Comparison of ENCODE assay signal across 9 mouse cellular contexts in genomic region chr7:44925468-44925867, GRCm38 (mm10). TPM values are rescaled to one million over a fixed set of nuclear protein-coding genes. Genes with fewer than 3 reads are reported as not detected.
DNase-seq lines count a peak whose midpoint lies in the region; ATAC-seq and TF ChIP-seq lines count a peak whose summit lies in the region.
"Had no signal": no experiment of that assay in that cellular context is flagged by ENCODE, and none has a peak within 500 bp of the region (broad histone marks: within the 10 kb centered on the region; RNA-seq: fewer than 3 reads in every experiment).

No protein-coding gene starts in this region.

- peak; percentile 49 for DNase-seq in kidney, adult 18-20 months
- DNase-seq in R1 (ENCODE audit: low read depth, low spot score), result peak; percentile 87
- DNase-seq in kidney, postnatal 25 days, result peak; percentile 58 to 70
- no peak for DNase-seq in left cerebral cortex, adult 11 months (ENCODE audit: low spot score)
- no peak for DNase-seq in spleen, postnatal 14 days (ENCODE audit: low spot score in 2 of 2)

- WGBS in kidney, embryonic 16.5 days, result 82% methylated on average over 3 of the region's 3 CpGs

- ATAC-seq in kidney, embryonic 16.5 days (ENCODE audit: low FRiP score, low TSS enrichment), result no peak
- no peak for ATAC-seq in megakaryocyte-erythroid progenitor cell, adult 5-6 weeks (replicated peaks; ENCODE audit: low FRiP score, low TSS enrichment, poor library complexity, severe bottlenecking)

- no peak overlapping the region for H3K4me3 ChIP-seq in kidney, embryonic 16.5 days (ENCODE audit: low read length)
- no peak overlapping the region for H3K4me3 ChIP-seq in E14TG2a.4 (replicated peaks; ENCODE audit: low read length)
- H3K4me3 ChIP-seq: limb, embryonic 13.5 days had no signal

- H3K27me3 ChIP-seq in kidney, embryonic 16.5 days (ENCODE audit: insufficient read depth, low read length), result no peaks in the 10 kb centered on the region
- no peaks in the 10 kb centered on the region for H3K27me3 ChIP-seq in E14TG2a.4 (ENCODE audit: insufficient read depth, low read length)
- H3K27me3 ChIP-seq: limb, embryonic 13.5 days had no signal

- no peak overlapping the region for H3K9ac ChIP-seq in kidney, embryonic 16.5 days (replicated peaks; ENCODE audit: low read length)
- H3K9ac ChIP-seq: limb, embryonic 13.5 days had no signal

- no peaks in the 10 kb centered on the region for H3K9me3 ChIP-seq in kidney, embryonic 16.5 days (ENCODE audit: low read length)
- H3K9me3 ChIP-seq in E14TG2a.4 (ENCODE audit: low read length), result no peaks in the 10 kb centered on the region
- H3K9me3 ChIP-seq: limb, embryonic 13.5 days had no signal

- TF ChIP-seq CTCF in E14TG2a.4 (conservative IDR thresholded peaks at IDR 0.05; ENCODE audit: low read length), result peak; percentile 62

- H3K27ac ChIP-seq in kidney, embryonic 16.5 days (ENCODE audit: low read length), result no peak overlapping the region
- H3K27ac ChIP-seq: limb, embryonic 13.5 days had no signal

- peaks cover 15% of the 10 kb centered on the region for H3K4me1 ChIP-seq in kidney, embryonic 16.5 days (ENCODE audit: insufficient read depth, low read length)
- peaks cover 51% of the 10 kb centered on the region for H3K4me1 ChIP-seq in E14TG2a.4 (replicated peaks; ENCODE audit: low read depth, low read length)

- peaks cover 31% of the 10 kb centered on the region for H3K36me3 ChIP-seq in kidney, embryonic 16.5 days (ENCODE audit: insufficient read depth, low read length)
- peaks cover 43% of the 10 kb centered on the region for H3K36me3 ChIP-seq in E14TG2a.4 (ENCODE audit: insufficient read depth, low read length)

- H3K4me2 ChIP-seq in kidney, embryonic 16.5 days (replicated peaks; ENCODE audit: low read depth, low read length), result no peak overlapping the region
- H3K4me2 ChIP-seq: limb, embryonic 13.5 days had no signal

RNA-seq across cellular contexts. Expression of gene Ap2a1, which starts 3.8 kb away (rescaled TPM):
- 72.9 and 75.3 TPM in 2 replicates for polyA plus RNA-seq in kidney, embryonic 16.5 days (2015; fragmentation: Nextera tagmentation; extraction: Ambion mirVana)
- 95.3 and 104 TPM in 2 replicates for total RNA-seq in megakaryocyte-erythroid progenitor cell, adult 5-6 weeks (2014; fragmentation: Nextera tagmentation)
- total RNA-seq in megakaryocyte-erythroid progenitor cell, adult 5-6 weeks (2017), result 23.8 and 37.1 TPM in 2 replicates

RNA-seq across cellular contexts. Expression of gene Tsks, which starts 17.5 kb away (rescaled TPM):
- polyA plus RNA-seq in kidney, embryonic 16.5 days (2015; fragmentation: Nextera tagmentation; extraction: Ambion mirVana), result 0.10 and 0.24 TPM in 2 replicates
- total RNA-seq in megakaryocyte-erythroid progenitor cell, adult 5-6 weeks (2014; fragmentation: Nextera tagmentation), result not detected in 2 replicates
- not detected in 2 replicates for total RNA-seq in megakaryocyte-erythroid progenitor cell, adult 5-6 weeks (2017)

RNA-seq across cellular contexts. Expression of gene Fuz, which starts 29.6 kb away (rescaled TPM):
- polyA plus RNA-seq in kidney, embryonic 16.5 days (2015; fragmentation: Nextera tagmentation; extraction: Ambion mirVana), result 27.7 and 28.4 TPM in 2 replicates
- 12.0 and 19.8 TPM in 2 replicates for total RNA-seq in megakaryocyte-erythroid progenitor cell, adult 5-6 weeks (2014; fragmentation: Nextera tagmentation)
- 14.2 and 18.3 TPM in 2 replicates for total RNA-seq in megakaryocyte-erythroid progenitor cell, adult 5-6 weeks (2017)

RNA-seq across cellular contexts. Expression of gene Med25, which starts 33.0 kb away (rescaled TPM):
- polyA plus RNA-seq in kidney, embryonic 16.5 days (2015; fragmentation: Nextera tagmentation; extraction: Ambion mirVana), result 136 and 149 TPM in 2 replicates
- 42.0 and 71.7 TPM in 2 replicates for total RNA-seq in megakaryocyte-erythroid progenitor cell, adult 5-6 weeks (2014; fragmentation: Nextera tagmentation)
- 12.1 and 18.1 TPM in 2 replicates for total RNA-seq in megakaryocyte-erythroid progenitor cell, adult 5-6 weeks (2017)

RNA-seq across cellular contexts. Expression of gene Cpt1c, which starts 49.2 kb away (rescaled TPM):
- 22.4 and 23.8 TPM in 2 replicates for polyA plus RNA-seq in kidney, embryonic 16.5 days (2015; fragmentation: Nextera tagmentation; extraction: Ambion mirVana)
- total RNA-seq in megakaryocyte-erythroid progenitor cell, adult 5-6 weeks (2014; fragmentation: Nextera tagmentation), result 4.1 and 11.5 TPM in 2 replicates
- 0.91 and 1.3 TPM in 2 replicates for total RNA-seq in megakaryocyte-erythroid progenitor cell, adult 5-6 weeks (2017)

Comparison
In these comparisons a context has a peak if more than half of its experiments do, and no peak if none do; other contexts are left out.
1. DNase-seq: peak in kidney, adult 18-20 months (single experiment), R1 (single experiment) and kidney, postnatal 25 days (2 of 2); none in left cerebral cortex, adult 11 months (single experiment) and spleen, postnatal 14 days (0 of 2).